Mouse (Mus musculus) bone marrow, adult 2 months (tissue): Measurements from ENCODE around the gene Unc13d.

Experiments
- CTCF ChIP-seq: fragments of 200-500 bp; IDR thresholded peaks from 2 replicates; pipeline ENCODE4 v1.5.1; 2011; ENCODE audit warnings: low read length, control low read depth; ENCODE audit not compliant: control insufficient read depth, insufficient read depth
- POLR2A ChIP-seq: fragments of 200-500 bp; IDR thresholded peaks from 2 replicates; pipeline ENCODE4 v1.6.1; 2011; ENCODE audit warnings: low read depth, mild to moderate bottlenecking, control low read depth, low read length, borderline replicate concordance; ENCODE audit not compliant: control insufficient read depth

DNA sequence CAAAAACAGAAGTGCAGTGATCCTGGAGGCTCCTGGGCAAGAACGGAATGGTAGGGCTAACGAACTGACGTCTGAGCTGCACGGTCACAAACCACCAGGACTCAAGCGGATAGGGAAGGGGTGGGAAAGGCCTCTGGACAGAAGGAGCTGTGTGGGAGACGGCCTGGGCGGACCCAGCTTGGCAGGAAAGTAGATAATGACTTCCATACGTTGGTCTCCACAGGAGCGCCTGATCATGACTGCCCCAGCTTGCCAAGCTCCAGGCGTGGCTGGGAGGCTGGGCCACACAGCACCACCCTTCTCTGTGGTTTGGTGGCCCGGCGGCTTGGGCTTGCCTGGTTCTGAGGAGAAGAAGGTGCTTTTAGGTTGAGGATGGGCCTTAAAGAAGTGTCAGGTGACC lies 39.5 kb upstream of the Unc13d start:
- TF ChIP-seq POLR2A, result no peak
- TF ChIP-seq CTCF, result no peak
